Mouse (Mus musculus) embryonic facial prominence, embryonic 10.5 days (tissue): Measurements from ENCODE around the gene Gm10354. TPM values are rescaled to one million over a fixed set of nuclear protein-coding genes. Genes with fewer than 3 reads are reported as not detected.
"Not testable (repeated sequence)": the region's sequence is repeated elsewhere in the genome, so short reads cannot be mapped to it uniquely, and the experiment has no call there.

Experiments
- DNase-seq: peaks from one replicate; pipeline ENCODE4 v3.0.0-alpha.2; 2017; ENCODE audit warnings: low spot score
- H3K27ac ChIP-seq: fragments of 300-500 bp; sonication (generic); replicated peaks from 2 replicates; pipeline ENCODE4 v1.5.1; 2016; ENCODE audit warnings: mild to moderate bottlenecking
- H3K27me3 ChIP-seq: fragments of 300-500 bp; sonication (generic); replicated peaks from 2 replicates; pipeline ENCODE4 v1.6.1; 2016; ENCODE audit warnings: low read depth, mild to moderate bottlenecking; ENCODE audit not compliant: poor library complexity, severe bottlenecking
- H3K36me3 ChIP-seq: fragments of 300-500 bp; sonication (generic); replicated peaks from 2 replicates; pipeline ENCODE4 v1.6.1; 2016; ENCODE audit warnings: mild to moderate bottlenecking, moderate library complexity
- H3K4me1 ChIP-seq: fragments of 300-500 bp; sonication (generic); 2 replicates; pipeline ENCODE4 v1.6.1; 2016
- H3K4me3 ChIP-seq: fragments of 300-500 bp; sonication (generic); 2 replicates; pipeline ENCODE4 v1.5.1; 2016; ENCODE audit warnings: mild to moderate bottlenecking, moderate library complexity
- H3K9me3 ChIP-seq: fragments of 300-500 bp; sonication (generic); 2 replicates; pipeline ENCODE4 v1.6.1; 2016; ENCODE audit warnings: mild to moderate bottlenecking
- WGBS: fragments of 180-500 bp; shearing (Covaris S2); methylation state at CpG from one replicate; pipeline ENCODE4 v1.1.7; 2016; 5-methylcytosine and 5-hydroxymethylcytosine counted together
- polyA plus RNA-seq: library from polyadenylated mRNA; unstranded; fragments of >200 nt; fragmentation: Nextera tagmentation; extraction: Ambion mirVana; gene quantifications from 2 replicates; pipeline ENCODE4 v1.2.1, GENCODE M21; 2016

Gm10354 gene
- polyA plus RNA-seq, 1 experiment from 2014 or later, result not detected

- H3K4me3 ChIP-seq, DNase-seq, H3K27me3 ChIP-seq, H3K36me3 ChIP-seq, H3K4me1 ChIP-seq, H3K27ac ChIP-seq: not testable (repeated sequence)
- 82% methylated on average over 8 of the region's 8 CpGs for WGBS
- H3K9me3 ChIP-seq, result peaks cover 29% of the 10 kb centered on the region
Measured at GRCm38 (mm10) chr5:14990375-14991158, 11.8 kb upstream of the Gm10354 start.

- 50% methylated on average over 6 of the region's 6 CpGs for WGBS
- not testable (repeated sequence) for H3K36me3 ChIP-seq, H3K4me3 ChIP-seq, H3K4me1 ChIP-seq, DNase-seq, H3K27me3 ChIP-seq, H3K27ac ChIP-seq
- H3K9me3 ChIP-seq, result peaks cover 26% of the 10 kb centered on the region
Measured at GRCm38 (mm10) chr5:14986649-14987387, 8.1 kb upstream of the Gm10354 start.

- H3K27me3 ChIP-seq, H3K4me3 ChIP-seq, H3K4me1 ChIP-seq, H3K27ac ChIP-seq, H3K36me3 ChIP-seq, DNase-seq: not testable (repeated sequence)
- H3K9me3 ChIP-seq, result peaks cover 50% of the 10 kb centered on the region
- WGBS, result 82% methylated on average over 4 of the region's 4 CpGs
Measured at GRCm38 (mm10) chr5:14977368-14977767, 1.4 kb downstream of the Gm10354 start.

- peaks cover 51% of the 10 kb centered on the region for H3K9me3 ChIP-seq
- not testable (repeated sequence) for H3K27ac ChIP-seq, DNase-seq, H3K36me3 ChIP-seq, H3K4me3 ChIP-seq, H3K4me1 ChIP-seq, H3K27me3 ChIP-seq
- WGBS, result 70% methylated on average over 4 of the region's 4 CpGs
Measured at GRCm38 (mm10) chr5:14975294-14975693, 3.4 kb downstream of the Gm10354 start.

- not testable (repeated sequence) for H3K36me3 ChIP-seq, H3K27me3 ChIP-seq, DNase-seq, H3K4me3 ChIP-seq, H3K27ac ChIP-seq, H3K4me1 ChIP-seq
- peaks cover 35% of the 10 kb centered on the region for H3K9me3 ChIP-seq
- WGBS, result 83% methylated on average over 3 of the region's 3 CpGs
Measured at GRCm38 (mm10) chr5:14972841-14973240, 5.9 kb downstream of the Gm10354 start.

- H3K27ac ChIP-seq, H3K4me1 ChIP-seq, H3K36me3 ChIP-seq, H3K4me3 ChIP-seq, H3K27me3 ChIP-seq, DNase-seq: not testable (repeated sequence)
- H3K9me3 ChIP-seq, result peaks cover 28% of the 10 kb centered on the region
- WGBS, result 84% methylated on average over 13 of the region's 13 CpGs
Measured at GRCm38 (mm10) chr5:14963821-14964220, 14.9 kb downstream of the Gm10354 start.

- WGBS, result 82% methylated on average over 4 of the region's 4 CpGs
- not testable (repeated sequence) for H3K27ac ChIP-seq, H3K36me3 ChIP-seq, H3K4me3 ChIP-seq, H3K27me3 ChIP-seq, DNase-seq, H3K4me1 ChIP-seq
- H3K9me3 ChIP-seq, result peaks cover 32% of the 10 kb centered on the region
Measured at GRCm38 (mm10) chr5:14961502-14961901, 17.2 kb downstream of the Gm10354 start.

- H3K36me3 ChIP-seq, H3K4me3 ChIP-seq, H3K27me3 ChIP-seq, H3K27ac ChIP-seq, H3K4me1 ChIP-seq, DNase-seq: not testable (repeated sequence)
- 86% methylated on average over 1 of the region's 1 CpGs for WGBS
- H3K9me3 ChIP-seq, result peaks cover 41% of the 10 kb centered on the region
Measured at GRCm38 (mm10) chr5:14955928-14956706, 22.6 kb downstream of the Gm10354 start.

GRCm38 (mm10) chr5:14953587-14953986 is 25.1 kb downstream of the Gm10354 start:
- peaks cover 39% of the 10 kb centered on the region for H3K9me3 ChIP-seq
- DNase-seq, H3K4me1 ChIP-seq, H3K27ac ChIP-seq, H3K27me3 ChIP-seq, H3K4me3 ChIP-seq, H3K36me3 ChIP-seq: not testable (repeated sequence)

GRCm38 (mm10) chr5:14952749-14953148 is 26.0 kb downstream of the Gm10354 start:
- not testable (repeated sequence) for H3K4me1 ChIP-seq, DNase-seq, H3K36me3 ChIP-seq, H3K27me3 ChIP-seq, H3K27ac ChIP-seq, H3K4me3 ChIP-seq
- H3K9me3 ChIP-seq, result peaks cover 42% of the 10 kb centered on the region
- 73% methylated on average over 3 of the region's 3 CpGs for WGBS

GRCm38 (mm10) chr5:14951822-14952221 is 26.9 kb downstream of the Gm10354 start:
- not testable (repeated sequence) for H3K4me3 ChIP-seq, DNase-seq, H3K4me1 ChIP-seq, H3K27ac ChIP-seq, H3K27me3 ChIP-seq, H3K36me3 ChIP-seq
- H3K9me3 ChIP-seq, result peaks cover 43% of the 10 kb centered on the region
- WGBS, result 68% methylated on average over 7 of the region's 7 CpGs

GRCm38 (mm10) chr5:14947482-14948198 is 31.1 kb downstream of the Gm10354 start:
- DNase-seq, H3K4me1 ChIP-seq, H3K27ac ChIP-seq, H3K36me3 ChIP-seq, H3K4me3 ChIP-seq, H3K27me3 ChIP-seq: not testable (repeated sequence)
- peaks cover 30% of the 10 kb centered on the region for H3K9me3 ChIP-seq
- WGBS, result 60% methylated on average over 4 of the region's 4 CpGs
